Mouse (Mus musculus): ENCODE measurements around the gene Gm17455. TPM values are rescaled to one million over a fixed set of nuclear protein-coding genes. Genes with fewer than 3 reads are reported as not detected.
A peak's percentile ranks its signal among the peaks of the same experiment; 100 is the strongest.

Gm17455 gene
- polyA plus RNA-seq, 2 experiments from 2014 or later = 0.84 TPM; not detected in 1

DNA sequence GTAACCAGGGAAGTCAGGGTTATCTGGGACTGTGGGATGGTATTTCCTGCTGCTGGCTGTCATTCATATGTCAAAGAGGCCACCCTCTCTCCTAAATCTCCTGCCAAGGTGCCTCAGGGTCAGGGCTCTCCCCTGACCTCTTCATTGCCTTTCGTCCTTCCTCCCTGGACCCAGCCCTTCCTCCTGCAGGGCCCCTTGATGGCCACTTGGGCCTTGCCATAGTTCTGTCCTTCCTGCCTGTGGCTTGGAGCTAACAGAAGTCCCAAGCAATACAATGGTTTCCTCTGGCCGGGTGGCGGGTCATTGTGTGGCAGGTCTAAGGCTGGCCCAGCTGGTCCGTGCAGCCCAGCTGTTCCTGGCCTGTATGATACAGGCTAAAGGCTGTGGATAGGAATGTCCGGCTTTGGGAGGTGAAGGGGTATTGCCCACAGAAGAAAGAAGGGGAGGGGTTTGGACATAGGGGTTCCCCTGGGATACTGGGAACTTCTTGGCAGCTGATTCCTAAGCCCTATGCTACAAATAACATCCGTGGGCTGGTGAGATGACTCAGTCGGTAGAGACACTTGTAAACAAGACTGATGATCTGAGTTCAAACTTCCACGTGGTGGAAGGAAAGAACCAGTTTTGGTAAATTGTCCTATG is 25.5 kb upstream of the Gm17455 start:
- ATAC-seq = no peak

DNA sequence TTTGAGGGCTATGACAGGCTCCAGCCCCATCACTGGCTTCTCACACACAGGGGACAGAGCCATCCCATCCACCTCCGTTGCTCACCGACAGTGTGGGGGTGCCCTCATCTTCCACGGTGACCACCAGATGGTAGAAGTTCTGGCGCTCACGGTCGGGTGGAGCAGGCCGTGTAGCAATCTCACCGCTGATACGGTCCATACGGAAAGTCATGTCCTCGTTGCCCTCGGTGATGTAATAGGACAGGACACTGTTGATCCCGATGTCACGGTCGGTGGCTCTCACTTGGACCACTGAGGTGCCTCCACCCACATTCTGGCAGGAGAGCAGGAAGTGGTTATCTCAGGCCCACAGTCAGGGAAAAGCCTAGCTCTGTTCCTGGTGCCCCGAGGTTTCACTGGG is 22.8 kb upstream of the Gm17455 start:
- no peak for ATAC-seq

DNA sequence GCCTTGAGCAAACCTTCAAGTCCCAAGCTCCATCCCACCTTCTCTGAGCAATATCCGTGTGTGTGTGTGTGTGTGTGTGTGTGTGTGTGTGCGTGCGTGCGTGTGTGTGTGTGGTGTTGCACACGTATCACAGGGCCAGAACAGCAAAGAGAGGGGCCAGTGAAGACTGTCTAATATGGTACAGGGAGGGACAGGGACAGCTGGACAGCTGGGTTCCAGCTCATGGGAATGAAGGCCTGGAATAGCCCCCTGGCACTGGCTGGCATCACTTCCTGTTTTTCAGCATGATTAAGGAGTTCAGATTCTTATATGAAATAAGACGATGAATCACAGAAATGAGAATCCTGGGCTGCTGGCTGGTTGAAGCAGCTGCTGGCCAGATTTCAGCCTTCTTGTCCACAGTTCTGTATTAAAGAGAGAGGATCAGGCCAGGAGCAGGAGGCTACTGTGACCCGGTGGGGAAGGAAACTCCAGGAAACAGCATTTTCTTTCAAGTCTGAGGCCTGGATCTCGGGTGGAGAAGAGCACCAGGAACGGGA is 20.0 kb upstream of the Gm17455 start:
- ATAC-seq = no peak

DNA sequence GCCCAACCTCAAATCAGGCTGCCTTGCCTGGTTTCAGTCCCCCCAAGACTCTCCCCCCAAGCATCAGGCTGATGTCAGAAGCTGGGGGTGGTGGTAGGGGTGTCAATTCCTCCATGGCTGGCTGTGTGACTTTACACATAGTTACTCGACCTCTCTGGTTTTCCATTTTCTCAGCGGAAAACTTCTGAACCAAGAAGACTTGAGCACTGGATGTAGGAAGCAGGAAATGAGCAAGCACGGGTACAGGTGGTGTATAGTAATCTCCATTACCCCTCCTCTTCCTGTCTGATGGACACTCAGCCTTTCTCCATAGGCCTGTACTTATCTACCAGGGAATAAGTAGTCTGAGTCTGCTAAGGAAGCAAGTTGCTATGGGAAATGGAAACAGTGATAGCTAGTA is 19.3 kb upstream of the Gm17455 start:
- ATAC-seq = peak; percentile 8

DNA sequence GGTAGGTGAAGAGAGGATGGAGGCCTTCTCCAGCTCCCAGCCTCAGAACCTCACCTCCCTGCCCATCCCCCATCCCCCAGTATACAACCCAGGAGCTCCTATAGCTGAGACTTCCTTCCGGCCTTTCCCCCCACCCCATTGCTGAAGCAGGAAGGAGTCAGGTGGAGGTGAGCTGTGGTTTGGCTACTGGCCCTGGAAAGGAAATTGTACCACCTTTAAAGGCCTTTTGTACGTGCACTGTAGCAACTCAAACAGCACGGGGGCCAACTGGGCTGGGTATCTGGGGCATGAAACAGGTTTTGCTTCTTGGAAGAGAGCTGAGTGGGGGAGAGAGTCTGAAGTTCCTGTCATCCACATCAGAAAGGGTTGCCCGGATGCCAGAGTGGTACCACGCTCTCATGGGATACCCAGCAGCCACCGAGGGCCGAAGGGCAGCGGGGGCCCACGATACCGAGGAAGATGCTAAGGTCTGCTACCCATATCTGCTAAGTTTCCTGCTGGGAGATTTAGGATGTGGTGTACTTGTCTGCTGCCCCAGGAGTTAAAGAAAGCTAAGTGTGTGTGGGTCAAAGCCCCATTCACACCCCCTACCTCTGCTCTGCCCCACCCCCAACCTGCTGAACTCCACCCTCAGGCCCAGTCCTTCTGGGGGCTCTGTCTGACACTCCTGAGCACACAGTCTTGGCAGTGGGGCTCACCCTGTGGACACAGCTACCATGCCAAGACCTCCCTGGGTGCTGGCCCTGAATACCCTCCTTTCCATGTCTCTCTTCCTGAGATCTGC is 18.2 kb upstream of the Gm17455 start:
- peak; percentile 82 for ATAC-seq

DNA sequence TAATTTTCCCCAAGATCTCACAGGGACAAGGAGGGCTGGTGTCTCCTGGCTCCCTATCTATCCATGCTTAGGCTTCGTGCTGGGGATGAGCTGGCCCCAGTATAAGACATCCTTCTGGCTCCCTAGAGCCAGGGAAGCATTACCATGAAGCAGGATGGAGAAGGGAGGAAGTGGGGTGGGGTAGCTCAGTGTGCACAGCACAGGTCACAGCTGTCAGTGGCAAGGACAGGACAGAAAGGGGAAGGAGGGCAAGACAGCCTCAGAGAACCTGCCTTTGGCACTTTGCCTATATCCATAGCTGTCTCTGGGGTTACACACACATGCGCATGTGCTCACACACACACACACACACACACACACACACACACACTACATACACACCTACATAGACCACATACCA is 11.2 kb upstream of the Gm17455 start:
- no peak for ATAC-seq

DNA sequence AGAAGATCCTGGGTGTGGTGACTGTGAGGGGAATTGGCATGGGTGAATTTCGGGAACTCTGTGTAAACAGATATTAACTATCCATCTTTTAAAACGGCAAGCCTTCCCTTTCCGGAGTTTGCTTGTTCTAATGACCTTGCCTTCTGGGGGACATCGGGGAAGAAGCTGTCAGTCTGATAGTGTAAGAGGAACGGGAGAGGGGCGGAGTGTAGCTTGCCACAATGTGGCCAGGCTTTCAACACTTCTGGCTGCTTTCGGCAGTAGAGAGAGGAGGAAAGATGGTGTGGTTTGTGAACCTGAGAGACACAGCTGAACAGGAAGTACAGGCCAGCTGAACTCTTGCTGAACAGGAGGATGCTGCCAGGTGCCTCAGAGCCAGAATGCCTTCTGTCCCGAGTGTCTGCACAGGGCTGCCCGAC is 10.1 kb upstream of the Gm17455 start:
- ATAC-seq = peak; percentile 86

DNA sequence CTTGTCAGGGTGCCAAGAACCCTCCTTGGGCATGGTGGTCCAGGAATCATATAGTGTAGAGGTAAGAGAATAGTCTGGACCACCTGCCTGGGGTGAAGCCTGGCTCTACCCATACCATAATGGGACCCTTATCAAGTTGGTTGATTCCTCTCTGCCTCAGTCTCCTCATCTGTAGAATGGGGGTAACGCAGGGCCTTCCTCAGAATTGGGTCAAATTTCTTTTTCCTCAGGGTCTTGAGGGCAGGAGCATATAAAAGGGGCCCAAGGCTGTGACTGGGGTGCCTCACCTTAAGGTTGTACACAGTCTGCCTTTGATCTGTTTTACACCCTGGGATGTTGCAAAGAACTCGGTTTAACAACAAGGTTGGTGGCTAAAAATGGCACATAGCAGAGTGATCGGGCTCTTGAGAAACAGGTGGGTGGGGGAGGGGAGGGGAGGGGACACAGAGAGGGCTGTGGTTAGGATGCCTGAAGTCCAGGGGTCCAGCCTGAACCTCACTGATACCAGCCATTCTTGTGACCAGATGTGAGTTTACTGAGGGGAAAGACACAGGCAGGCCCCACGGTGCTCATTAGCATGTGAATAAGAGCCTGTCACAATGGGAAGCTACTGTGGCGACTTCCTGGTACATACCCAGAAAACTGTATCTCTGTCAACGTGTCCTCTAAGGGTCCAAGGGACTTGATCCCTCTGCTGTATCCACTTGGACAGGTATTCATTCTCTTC is 9.2 kb upstream of the Gm17455 start:
- ATAC-seq = peak; percentile 57

DNA sequence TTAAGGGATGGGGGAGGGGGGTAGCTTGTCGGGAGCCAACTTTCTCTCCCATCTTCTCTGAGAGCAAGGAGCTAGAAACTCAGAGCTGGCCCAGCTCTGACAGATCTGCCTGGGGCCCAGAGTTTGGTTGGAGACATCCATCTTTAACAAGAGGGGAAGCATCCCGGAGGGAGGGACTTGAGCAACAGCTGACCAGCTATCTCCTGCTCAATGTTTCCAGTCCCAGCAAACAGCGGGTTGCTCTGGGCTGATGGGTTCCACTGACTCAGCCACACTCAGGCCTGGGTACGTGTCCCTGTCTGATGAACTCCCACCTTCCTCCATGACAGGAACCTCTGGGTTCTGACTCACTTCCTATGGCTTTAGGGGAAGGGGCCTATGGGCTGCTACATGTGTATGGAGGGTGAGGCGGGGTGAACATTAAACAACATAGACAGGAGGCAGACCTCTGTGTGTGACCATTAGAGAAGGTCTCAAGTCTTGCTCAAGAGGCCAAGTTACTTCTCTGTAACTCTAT is 8.6 kb upstream of the Gm17455 start:
- ATAC-seq = peak; percentile 26

DNA sequence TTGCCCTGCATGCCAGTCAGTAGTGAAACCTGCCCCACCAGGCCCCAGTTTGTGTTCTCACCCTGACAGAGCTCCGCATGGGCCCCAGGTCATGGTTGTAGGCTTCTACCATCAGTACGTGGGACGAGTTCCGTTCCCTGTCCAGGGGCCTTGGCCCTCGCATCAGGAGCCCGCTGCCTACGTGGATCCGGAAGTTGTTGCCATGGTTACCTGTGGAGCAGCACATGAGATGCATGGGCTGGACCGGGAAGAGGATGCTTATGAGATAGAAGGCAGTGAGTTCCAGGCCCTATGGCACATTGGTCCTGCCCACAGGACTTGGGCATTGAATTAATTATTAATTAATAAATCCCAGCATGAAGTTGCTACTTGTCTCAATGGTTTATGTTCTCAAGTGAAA is 7.9 kb upstream of the Gm17455 start:
- ATAC-seq = no peak

DNA sequence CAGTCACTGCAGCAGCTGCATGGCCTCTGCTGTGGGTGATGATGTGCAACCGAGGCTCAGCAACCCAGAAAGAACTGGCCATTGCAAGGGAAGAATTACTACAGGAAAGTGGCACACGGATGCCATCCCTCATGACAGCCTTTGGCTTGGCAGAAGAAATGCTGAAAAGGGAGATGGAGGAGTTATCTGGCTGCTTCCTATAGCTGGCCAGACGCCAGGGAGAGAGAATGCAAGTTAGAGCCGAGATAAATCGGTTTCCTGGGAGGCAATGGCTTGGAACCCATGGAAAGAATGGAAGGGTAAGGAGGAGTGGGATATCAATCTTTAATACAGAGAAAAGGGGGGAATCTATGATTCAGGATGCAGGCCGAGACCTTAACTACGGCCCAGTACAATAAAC is 4.6 kb upstream of the Gm17455 start:
- no peak for ATAC-seq

DNA sequence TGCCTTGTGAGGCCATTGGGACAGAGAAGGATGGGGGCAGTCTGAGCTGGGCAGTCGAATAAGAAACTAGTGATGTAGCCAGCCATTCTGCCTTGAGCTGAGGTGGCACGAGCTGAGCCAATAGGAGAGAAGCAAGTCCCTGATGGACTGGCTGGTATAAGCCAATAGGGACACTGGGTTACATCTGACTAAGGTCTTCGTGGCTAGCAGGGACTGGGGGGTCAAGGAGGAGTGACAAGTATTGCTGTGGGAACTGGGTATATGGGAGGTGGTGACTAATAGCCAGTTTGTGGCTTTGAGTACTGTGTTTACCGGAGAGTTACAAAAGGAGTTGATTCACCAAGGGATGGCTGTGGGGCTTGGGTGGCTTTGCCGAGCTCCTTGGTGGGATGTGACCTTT is 3.9 kb upstream of the Gm17455 start:
- no peak for ATAC-seq

DNA sequence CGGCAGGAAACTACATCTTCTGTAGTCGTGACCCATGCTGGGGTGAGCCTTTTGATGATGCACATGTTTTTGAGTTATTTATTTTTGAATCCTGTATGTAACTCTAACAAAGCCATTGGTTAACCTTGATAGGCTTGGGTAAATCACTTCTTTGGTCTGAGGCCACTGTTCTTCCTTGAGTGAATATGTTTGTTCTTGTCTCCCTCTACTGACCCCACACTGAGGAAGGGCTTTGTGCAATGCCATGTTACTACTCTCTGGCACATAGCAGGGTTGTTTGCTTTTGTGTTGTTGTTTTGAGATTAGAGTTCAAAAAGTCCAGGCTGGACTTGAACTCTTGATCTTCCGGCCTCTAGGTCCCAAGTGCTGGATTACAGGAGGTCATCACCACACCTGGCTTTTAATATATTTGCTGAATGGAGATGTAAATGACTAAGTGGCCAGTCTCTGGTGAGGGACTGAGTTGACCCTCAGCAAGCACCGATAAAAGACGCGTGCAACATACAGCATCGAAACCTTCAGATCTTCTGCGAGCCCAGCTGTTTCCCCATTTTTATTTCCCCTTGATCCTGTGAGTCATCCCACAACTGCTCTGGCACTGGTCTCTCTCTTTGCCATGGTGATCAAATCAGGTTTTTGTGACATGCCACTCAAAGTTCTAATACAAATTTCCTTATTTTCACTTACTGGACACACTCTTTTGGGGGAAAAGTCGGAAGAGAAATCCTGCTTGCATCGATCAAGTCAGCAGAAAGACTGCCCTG is 1.3 kb upstream of the Gm17455 start:
- peak; percentile 36 for ATAC-seq

DNA sequence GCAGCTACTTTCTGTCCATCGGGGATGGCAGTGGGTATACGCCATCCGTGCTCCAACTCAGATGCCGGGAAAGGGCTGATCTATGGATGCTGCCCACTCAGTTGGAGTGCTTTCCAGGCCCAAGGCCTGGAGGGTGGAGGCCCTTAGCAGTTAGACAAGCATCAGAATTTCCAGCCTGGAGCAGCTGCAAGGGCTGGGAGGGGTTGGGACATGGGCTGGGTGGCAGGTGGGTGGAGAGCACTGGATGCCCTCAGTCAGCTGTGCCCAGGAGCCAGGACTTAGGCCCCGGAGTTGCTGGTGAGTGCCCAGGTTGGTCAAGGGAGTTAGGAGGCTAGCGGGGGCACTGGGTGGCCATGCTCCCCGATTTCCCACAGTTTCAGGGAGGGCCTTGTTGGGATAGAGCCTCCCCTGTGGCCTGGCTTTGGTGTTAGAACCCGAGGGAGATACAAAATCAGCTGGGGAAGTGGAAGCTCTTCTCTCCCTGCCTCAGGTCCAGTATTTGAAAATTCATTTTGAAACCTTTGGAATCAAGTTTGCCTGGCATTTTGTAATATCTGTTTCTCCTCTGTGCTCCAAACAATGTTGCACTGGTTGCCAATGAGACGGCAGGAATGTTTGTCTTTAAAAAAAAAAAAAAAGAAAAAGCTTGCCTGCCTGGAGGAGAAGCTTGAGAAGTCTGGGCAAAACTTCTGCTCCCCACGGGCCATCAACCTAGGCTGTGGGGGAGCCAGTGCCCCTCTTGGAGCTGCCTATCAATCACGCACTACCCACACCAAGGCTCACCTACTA is 1.2 kb downstream of the Gm17455 start:
- ATAC-seq = no peak

DNA sequence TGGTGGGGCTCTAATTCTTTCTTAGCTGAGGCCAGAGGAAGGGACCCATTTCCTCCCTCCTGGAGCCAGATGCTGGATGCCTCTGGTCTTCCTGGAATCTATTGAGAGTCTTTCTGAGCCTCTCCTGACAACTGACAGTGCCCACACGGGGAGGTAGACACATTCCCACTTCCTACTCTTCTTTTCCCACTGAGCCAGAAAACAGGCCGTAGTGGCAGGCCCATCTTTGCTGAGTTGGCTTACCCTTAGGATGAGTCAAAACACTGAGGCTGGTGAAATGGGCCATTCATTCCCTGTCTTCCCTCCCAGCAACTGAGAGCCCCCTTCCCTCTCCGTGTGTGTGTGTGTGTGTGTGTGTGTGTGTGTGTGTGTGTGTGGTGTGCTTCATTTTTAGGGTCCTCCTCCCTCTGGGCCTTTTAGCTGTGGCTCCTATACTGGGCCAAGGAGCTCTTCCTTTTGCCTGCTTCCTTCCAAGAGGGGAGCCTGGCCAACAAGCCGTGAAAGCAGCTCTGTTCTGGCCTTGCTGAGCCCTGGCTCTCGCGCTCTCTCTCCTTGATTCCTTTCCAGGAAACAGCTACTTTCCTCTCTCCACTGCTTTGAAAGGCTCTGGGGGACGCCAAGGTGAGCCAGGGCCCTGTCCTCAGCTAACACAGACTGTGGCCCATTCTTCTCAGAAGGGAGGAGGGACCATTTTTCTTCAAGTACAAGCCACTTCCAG is 6.1 kb downstream of the Gm17455 start:
- ATAC-seq = no peak

DNA sequence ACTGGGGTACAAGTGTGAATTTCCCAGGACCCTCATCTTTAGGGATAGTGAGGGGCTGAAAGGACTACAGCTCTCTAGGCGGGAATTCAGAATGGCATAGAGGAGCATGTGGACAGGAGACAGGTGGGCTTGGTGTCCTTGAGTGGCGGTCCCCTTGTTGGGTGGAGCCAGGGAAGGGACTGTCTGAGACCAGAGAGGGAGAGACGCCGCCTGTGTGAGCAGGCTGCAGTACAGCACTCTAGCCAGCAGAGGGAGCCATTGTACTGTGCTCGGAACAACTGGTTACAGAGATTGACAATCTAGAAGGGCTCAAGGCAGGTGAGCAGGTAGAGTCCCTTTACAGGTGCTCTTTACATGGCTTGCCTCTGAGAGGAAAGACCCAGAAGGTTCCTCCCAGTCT is 8.3 kb downstream of the Gm17455 start:
- ATAC-seq = peak; percentile 65

DNA sequence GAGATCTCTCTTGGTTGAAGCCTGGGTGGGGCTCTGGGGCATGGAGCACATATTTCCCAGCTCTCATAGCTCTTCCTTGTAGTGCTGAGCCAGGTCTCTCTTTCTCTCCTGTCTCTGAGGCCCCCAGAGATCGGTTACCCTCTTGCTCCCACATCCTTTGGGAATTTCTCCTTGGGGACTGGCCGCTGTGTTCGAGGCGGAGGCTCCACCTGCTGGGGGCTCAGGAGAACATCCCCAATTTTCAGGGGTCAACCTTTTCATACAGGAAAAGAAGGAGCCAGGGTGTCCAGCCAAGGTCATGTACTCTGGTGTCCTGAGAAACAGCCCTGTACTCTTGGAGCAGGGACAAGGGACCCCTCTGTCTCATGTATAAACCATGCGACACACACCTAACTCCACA is 12.3 kb downstream of the Gm17455 start:
- ATAC-seq = no peak

DNA sequence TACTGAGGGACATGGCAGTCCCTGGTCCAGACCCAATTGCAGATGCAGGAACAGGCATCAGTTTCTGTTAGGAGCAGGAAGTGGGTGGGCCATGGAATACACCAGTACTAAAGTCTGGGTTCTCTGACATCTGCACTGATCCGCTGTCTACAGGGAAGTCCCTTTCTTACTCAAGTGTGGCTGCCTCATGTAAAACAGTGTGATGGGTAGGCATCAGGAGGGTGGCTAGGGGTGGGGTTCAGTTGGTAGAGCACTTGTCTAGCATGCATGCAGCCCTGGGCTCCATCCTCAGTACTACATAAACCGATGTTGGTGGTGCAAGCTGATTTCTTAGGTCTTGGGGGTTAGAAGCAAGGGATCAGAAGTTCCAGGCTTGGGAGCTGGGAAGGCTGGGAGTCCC is 14.2 kb downstream of the Gm17455 start:
- ATAC-seq = no peak

DNA sequence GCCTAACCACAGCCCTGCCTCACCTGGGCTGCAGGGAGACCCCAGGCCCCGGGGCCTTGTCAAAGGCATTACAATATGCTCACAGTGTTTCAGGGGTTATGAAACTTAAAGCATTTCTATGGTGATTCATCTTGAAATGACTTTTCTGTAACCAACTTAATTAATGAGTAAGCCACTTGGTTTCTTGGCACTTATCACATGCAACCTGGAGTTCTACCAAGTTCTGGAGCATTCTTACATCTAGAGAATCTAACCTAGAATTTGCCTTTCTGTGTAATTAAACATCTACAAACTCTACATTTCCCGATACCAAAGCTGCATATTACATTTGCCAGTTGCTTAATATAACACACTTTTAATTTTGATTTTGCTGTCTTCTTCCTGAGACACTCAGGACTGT is 17.5 kb downstream of the Gm17455 start:
- no peak for ATAC-seq

DNA sequence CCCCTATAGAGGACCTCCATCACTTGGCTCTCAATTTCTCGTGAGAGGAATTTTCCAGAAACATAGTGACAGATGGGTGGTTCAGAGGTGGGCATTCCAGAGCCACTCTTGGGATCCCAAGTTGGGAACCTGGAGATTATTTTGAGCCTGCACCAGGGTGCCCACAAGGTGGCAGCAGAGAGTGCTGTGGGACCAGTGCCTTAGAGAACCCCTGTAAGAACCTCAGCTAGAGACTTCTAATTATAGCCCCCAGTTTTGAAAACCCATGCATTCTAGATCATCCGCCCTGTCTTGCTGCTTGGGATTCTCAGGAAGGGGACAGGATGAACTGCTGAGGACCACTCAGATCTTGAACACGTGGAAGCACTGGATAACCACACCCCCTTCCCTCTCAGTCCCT is 18.6 kb downstream of the Gm17455 start:
- ATAC-seq = peak; percentile 40

DNA sequence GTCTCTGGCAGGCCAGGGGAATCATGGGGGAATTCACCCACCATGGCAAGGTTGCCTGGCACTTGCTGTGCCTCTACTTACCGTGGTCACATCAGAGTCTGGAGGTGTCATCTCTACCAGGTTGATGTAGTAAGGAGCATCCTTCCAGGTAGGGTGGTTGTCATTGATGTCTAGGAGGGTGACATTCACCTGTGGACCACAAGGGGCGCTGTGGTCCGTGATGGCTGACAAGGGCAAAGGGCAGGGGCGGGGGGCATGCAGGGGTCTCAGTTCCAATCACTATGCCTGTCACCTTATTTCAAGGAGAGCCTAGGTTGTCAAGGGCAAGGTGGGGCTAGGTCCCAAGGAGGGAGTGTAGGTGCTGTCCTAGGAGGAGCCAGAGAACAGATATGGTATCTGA is 20.1 kb downstream of the Gm17455 start:
- ATAC-seq = no peak
